Mouse (Mus musculus): ENCODE measurements at regions not wholly inside any gene's neighbourhood (a gene's known extent, or its start where the extent isn't known, plus 50 kb on each side); places are given as distances from the start of the nearest gene placed in this dataset.

- DNase-seq = peak; percentile 39
Measured at GRCm38 (mm10) chr16:55636667-55637450, 201.8 kb downstream of the Nfkbiz start.

- DNase-seq = no peak
Measured at GRCm38 (mm10) chr16:55636224-55636623, 202.5 kb downstream of the Nfkbiz start.

GRCm38 (mm10) chr16:55634691-55635090, 204.0 kb downstream of the Nfkbiz start:
- DNase-seq = no peak

GRCm38 (mm10) chr16:55632220-55632619, 206.5 kb downstream of the Nfkbiz start:
- no peak for DNase-seq

GRCm38 (mm10) chr16:55631637-55632036, 207.1 kb downstream of the Nfkbiz start:
- no peak for DNase-seq

- no peak for DNase-seq
Measured at GRCm38 (mm10) chr16:55631048-55631447, 207.7 kb downstream of the Nfkbiz start.

- DNase-seq = no peak
Measured at GRCm38 (mm10) chr16:55627531-55627930, 211.2 kb downstream of the Nfkbiz start.

- no peak for DNase-seq
Measured at GRCm38 (mm10) chr16:55623422-55623821, 215.3 kb downstream of the Nfkbiz start.

DNA sequence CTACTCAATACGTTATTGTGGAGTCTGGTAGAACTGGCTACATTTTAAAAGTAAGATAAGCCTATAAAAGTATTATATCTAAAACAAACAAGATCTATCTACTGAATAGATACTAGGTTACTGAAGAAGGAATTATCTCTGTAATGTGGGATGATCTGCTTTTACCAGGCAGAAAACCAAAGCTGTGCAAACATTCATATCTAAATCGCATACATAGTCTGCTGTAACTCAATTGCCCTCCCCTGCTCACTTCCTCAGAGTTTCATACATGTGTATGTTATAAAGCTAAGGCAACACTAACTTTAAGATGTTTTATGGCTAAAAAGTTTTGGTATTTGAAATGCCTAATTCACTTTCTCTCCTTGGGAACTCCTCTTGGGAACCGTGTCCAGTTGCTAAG, 219.0 kb downstream of the Nfkbiz start:
- DNase-seq = no peak

DNA sequence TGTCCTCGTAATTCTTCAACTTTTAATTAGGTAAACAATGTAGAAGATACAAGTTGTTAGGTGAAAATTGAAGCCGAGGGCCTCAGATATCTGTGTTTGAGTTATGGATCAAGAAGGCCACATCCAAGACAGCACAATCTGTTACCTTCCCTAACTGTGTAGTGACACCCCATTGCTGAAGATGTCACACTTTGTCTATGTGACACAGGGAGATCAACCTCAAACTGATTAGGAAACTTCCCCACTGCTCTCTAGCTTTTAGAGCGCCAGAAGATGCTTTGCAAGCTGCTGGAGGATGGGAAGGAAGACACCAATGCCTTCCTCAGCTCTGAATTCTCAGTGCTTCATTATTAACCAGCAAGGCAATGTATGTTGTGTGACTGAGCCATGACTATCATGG, 220.7 kb downstream of the Nfkbiz start:
- no peak for DNase-seq

DNA sequence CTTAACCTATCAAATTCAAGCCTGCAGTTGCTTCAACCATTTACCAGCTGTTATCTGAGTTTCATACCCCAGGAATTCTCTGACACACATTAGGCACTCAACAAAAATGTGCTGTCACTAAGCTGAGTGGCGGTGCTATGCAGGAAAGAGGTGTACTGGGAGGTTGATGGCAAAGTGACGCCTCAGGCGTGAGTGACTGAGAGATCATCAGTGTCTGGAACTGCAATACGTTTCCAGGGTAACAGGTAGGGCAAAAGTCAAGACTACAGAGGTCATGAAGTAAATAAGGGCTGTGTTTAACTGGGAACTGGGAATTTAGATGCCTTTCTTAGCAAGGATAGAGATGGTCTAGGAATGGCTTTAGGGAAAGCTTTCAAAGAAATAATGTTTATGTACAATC, 221.2 kb downstream of the Nfkbiz start:
- DNase-seq = no peak

DNA sequence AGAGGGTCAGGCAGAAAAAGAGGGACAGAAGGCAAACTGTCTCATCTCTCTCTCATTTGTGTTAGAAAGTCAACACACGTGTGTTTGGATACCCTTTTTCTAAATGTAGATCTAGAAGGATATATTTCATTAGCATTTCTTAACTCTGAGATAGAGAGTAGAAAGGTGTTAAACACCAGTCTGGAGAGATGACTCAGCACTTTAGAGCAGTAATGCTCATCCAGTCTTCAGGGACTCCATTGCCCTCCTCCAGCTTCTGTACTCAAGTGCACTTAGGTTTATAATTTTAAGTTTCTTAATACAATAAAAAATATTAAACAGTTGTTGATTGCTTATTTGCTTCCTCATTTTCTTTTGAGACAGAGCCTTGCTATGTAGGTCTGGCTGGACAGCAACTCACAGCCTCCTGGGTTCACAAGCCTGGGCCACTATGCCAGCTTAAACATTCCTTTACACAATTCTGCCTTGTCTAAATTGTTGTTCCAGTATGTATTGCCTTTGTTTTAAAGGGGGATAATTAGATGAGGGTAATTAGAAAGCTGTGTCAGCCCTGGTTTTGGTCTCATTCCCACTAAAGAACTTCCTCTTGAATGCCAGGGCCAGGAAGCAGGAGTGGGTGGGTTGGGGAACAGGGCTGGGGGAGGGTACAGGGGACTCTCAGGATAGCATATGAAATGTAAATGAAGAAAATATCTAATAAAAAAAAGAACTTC, 222.1 kb downstream of the Nfkbiz start:
- DNase-seq = no peak

DNA sequence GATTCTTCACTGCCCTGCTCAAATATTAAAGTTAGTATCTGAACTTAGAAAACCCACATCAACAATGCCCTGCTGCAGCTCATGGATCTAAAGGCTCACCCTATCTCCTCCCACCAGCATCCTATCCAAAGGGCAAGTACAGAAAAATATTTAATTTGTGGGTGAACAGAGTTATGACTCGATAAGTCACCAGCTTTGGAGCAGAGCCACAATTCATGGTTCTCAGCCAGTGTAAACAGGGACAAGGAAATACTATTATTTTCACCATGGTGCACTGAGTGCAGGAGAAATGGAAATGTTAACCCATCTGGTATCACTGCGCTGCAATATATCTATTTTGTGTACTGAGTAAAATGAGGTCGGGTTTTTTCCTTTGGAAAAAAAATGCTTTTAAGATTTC, 225.8 kb downstream of the Nfkbiz start:
- DNase-seq = peak; percentile 15

GRCm38 (mm10) chr16:55612001-55612400, 226.7 kb downstream of the Nfkbiz start:
- no peak for DNase-seq

- no peak for DNase-seq
Measured at GRCm38 (mm10) chr16:55611172-55611571, 227.5 kb downstream of the Nfkbiz start.

DNA sequence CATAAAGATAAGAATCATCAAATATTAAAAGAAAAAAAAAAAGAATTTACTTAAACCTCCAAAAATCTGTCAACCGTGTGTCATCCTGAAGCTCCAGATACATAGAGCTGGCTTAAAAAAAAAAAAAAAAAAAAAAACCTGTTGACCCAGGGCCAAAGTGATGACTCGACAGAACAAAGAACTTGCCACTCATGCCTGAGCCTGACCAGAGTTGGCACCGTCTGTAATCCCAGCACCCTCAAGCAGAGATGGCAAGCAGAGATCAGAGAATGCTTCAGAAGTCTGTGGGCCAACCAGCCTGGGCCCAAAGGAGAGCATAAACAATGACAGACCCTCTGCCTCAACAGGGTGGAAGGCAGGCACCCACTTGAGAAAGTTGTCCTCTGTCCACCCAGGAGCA, 230.3 kb downstream of the Nfkbiz start:
- no peak for DNase-seq

GRCm38 (mm10) chr16:55606447-55607239, 232.1 kb downstream of the Nfkbiz start:
- no peak for DNase-seq

GRCm38 (mm10) chr16:55603611-55604010, 235.1 kb downstream of the Nfkbiz start:
- no peak for DNase-seq

DNA sequence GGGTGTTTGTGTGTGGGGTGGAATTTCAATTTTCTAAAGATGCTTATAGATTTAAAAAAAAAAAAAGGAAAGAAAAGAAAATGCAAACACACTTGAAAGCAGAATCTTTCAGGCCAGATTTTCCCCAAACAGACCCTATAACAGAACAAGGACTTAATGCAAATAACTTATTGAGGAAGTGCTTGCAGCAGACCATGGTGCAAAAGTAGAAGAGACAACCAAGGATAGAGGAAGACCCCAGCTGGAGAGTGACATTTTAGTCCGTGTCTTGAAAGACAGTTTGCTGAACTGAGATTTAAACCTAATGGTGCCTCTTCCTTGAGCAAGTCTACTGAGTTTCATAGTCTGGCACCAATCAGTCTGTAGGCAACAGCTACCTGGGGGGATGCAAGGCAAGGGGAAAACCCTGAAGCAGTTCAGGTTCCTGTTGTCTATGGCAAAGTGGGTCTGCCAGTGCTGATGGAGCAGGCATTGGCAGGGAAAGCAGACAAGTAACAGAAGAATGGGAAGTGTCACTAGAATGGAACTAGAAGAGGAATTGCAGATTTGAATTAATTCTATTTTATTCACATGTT, 249.2 kb downstream of the Nfkbiz start:
- no peak for DNase-seq

- no peak for DNase-seq
Measured at GRCm38 (mm10) chr16:55587138-55587537, 251.6 kb downstream of the Nfkbiz start.

GRCm38 (mm10) chr16:55582906-55583305, 255.8 kb downstream of the Nfkbiz start:
- no peak for DNase-seq

GRCm38 (mm10) chr16:55582029-55582428, 256.7 kb downstream of the Nfkbiz start:
- peak; percentile 58 for DNase-seq

DNA sequence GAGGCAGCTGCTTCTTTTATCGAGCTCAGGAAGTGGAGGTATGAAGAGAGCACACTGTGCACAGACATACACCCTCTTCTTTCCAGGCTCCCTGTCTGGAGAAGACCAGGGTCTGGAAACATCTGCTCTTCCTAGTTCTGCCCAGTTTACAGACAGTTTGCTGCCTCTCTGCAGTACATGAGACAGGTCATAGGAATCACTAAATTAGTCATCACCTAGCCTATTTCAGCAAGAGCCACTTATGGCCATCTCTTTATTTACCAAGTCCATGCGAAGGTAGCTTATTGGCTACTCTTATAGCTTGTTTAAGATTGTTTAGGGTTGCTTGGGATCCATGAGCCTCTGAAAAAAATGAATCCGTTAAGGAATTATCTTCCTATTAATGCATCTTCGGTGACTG, 257.9 kb downstream of the Nfkbiz start:
- DNase-seq = no peak

Measured in kidney, adult 11 months (tissue).